Comparison of ENCODE assay signal across 28 mouse cellular contexts in genomic region chr4:77664761-77665160, GRCm38 (mm10).
"Had no signal": no experiment of that assay in that cellular context is flagged by ENCODE, and none has a peak within 500 bp of the region (broad histone marks: within the 10 kb centered on the region; RNA-seq: fewer than 3 reads in every experiment).

No protein-coding gene starts in this region.

- H3K36me3 ChIP-seq: heart, embryonic 13.5 days; heart, embryonic 15.5 days; hindbrain, embryonic 12.5 days; kidney, embryonic 15.5 days; limb, embryonic 13.5 days; limb, embryonic 15.5 days; liver, embryonic 12.5 days had no signal

- H3K9ac ChIP-seq: heart, embryonic 13.5 days; heart, embryonic 15.5 days; hindbrain, embryonic 12.5 days; hindbrain, embryonic 14.5 days; kidney, embryonic 15.5 days; limb, embryonic 13.5 days; limb, embryonic 15.5 days; liver, embryonic 12.5 days; liver, embryonic 14.5 days had no signal

- H3K4me2 ChIP-seq: heart, embryonic 11.5 days; heart, embryonic 13.5 days; heart, embryonic 15.5 days; hindbrain, embryonic 12.5 days; hindbrain, embryonic 14.5 days; kidney, embryonic 15.5 days; limb, embryonic 13.5 days; limb, embryonic 15.5 days; liver, embryonic 12.5 days had no signal

- H3K27me3 ChIP-seq: heart, embryonic 13.5 days; heart, embryonic 15.5 days; hindbrain, embryonic 12.5 days; kidney, embryonic 15.5 days; limb, embryonic 13.5 days; limb, embryonic 15.5 days; liver, embryonic 12.5 days had no signal

- DNase-seq: gastrocnemius, adult 2 months; gastrocnemius, postnatal 14 days; gastrocnemius, postnatal 36 days; heart, adult 11 months; heart, adult 2 months; heart, postnatal 14 days; heart, postnatal 36 days; kidney, adult 11 months; kidney, adult 2 months; kidney, adult 9 months; kidney, postnatal 14 days; kidney, postnatal 36 days; layer of hippocampus, adult 9-11 months; layer of hippocampus, postnatal 36 days; lung, adult 18-20 months had no signal

- H3K4me3 ChIP-seq: gastrocnemius, adult 2 months; heart, adult 2 months; heart, embryonic 13.5 days; heart, embryonic 15.5 days; hindbrain, embryonic 12.5 days; kidney, embryonic 15.5 days; limb, embryonic 13.5 days; limb, embryonic 15.5 days; liver, embryonic 12.5 days had no signal

- ATAC-seq: hindbrain, postnatal 0 days; intestine, embryonic 16.5 days; liver, embryonic 12.5 days had no signal

- H3K4me1 ChIP-seq: heart, embryonic 13.5 days; heart, embryonic 15.5 days; hindbrain, embryonic 12.5 days; kidney, embryonic 15.5 days; limb, embryonic 13.5 days; limb, embryonic 15.5 days; liver, embryonic 12.5 days had no signal

- H3K27ac ChIP-seq: gastrocnemius, adult 2 months; heart, adult 2 months; heart, embryonic 13.5 days; heart, embryonic 15.5 days; hindbrain, embryonic 12.5 days; hindbrain, embryonic 14.5 days; hindbrain, postnatal 0 days; kidney, embryonic 15.5 days; kidney, postnatal 0 days; limb, embryonic 13.5 days; limb, embryonic 15.5 days; liver, embryonic 12.5 days; liver, embryonic 14.5 days had no signal

- H3K9me3 ChIP-seq: heart, embryonic 13.5 days; heart, embryonic 15.5 days; hindbrain, embryonic 12.5 days; kidney, embryonic 15.5 days; limb, embryonic 13.5 days; limb, embryonic 15.5 days; liver, embryonic 12.5 days had no signal
